Mouse (Mus musculus) bone marrow macrophage, adult 2 months (primary cell): ENCODE results near the gene Dock1.

Experiments used
- CTCF ChIP-seq: IDR thresholded peaks from 2 replicates; pipeline ENCODE4 v1.5.1; 2012; ENCODE audit warnings: low read depth, mild to moderate bottlenecking, low read length, moderate library complexity
- POLR2A ChIP-seq: IDR thresholded peaks from 2 replicates; pipeline ENCODE4 v1.6.1; 2012; ENCODE audit warnings: mild to moderate bottlenecking, low read depth, low read length, borderline replicate concordance

- TF ChIP-seq POLR2A (no peak), CTCF (no peak)
Observed at GRCm38 (mm10) chr7:134677852-134678251, 7.4 kb downstream of the Dock1 start.
